Mouse (Mus musculus): Measurements from ENCODE around the gene Spink8. TPM values are rescaled to one million over a fixed set of nuclear protein-coding genes. Genes with fewer than 3 reads are reported as not detected.
A peak's percentile ranks its signal among the peaks of the same experiment; 100 is the strongest.

The Spink8 gene
- polyA plus RNA-seq, 1 experiment from 2014 or later: not detected

DNA sequence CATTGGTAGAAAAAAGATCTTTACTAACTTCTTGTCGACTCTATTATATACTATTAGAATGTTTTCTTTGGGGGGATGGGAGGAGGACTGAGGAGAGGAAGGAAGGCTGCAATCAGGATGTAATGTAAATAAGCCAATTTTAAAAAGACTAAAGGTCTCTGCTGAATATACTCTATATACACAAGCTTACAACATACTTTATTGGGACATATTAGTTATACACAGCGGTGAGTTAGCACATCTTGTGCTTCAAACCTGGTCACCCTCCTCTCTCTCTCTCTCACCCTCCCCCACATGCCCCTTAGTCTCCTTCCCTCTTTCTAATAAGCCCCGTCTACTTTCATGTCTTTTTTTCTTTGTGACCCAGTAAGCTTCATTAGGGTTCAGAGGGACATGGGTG, 4.2 kb upstream of the Spink8 start:
- Histone ChIP-seq H3K27me3 (ENCODE audit: control insufficient read depth, insufficient read depth, low read length) (no peaks in the 10 kb centered on the region), H3K4me2 (replicated peaks; ENCODE audit: low read depth, low read length) (no peak overlapping the region), H3K9ac (replicated peaks; ENCODE audit: low read depth, low read length) (no peak overlapping the region), H3K9me3 (ENCODE audit: control insufficient read depth, low read depth, low read length) (no peaks in the 10 kb centered on the region), H3K27ac (ENCODE audit: low read length) (no peak overlapping the region), H3K4me1 (ENCODE audit: control insufficient read depth, insufficient read depth, low read length) (no peaks in the 10 kb centered on the region), H3K36me3 (ENCODE audit: control insufficient read depth, insufficient read depth, low read length) (no peaks in the 10 kb centered on the region), H3K4me3 (ENCODE audit: low read depth, low read length) (no peak overlapping the region)
- 37% methylated on average over 3 of the region's 3 CpGs for WGBS
- no peak for ATAC-seq (ENCODE audit: insufficient number of reproducible peaks, insufficient read depth, low FRiP score, low read depth)

DNA sequence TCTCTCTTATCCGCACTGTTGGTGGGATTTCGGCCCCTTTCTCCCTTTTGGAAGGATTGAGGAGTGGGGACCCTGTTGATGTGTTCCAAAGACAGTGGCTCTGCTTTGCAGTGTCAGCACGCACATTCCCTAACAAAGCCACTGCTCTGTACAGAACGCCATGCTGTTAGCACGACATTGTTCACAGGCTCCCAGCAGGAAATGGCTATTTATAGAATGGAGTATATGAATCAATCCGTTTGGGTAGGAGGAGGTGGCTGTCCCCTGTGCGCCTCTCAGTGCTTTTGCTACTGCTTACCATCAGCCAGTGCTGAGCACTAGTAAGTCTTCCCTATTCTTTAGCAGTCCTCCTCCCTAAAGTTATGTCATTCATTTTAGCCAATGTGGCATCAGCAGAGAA, 1.3 kb downstream of the Spink8 start:
- no peak overlapping the region for H3K9ac ChIP-seq (replicated peaks; ENCODE audit: low read depth, low read length)
- H3K9me3 ChIP-seq (ENCODE audit: control insufficient read depth, low read depth, low read length): no peaks in the 10 kb centered on the region
- no peak overlapping the region for H3K4me2 ChIP-seq (replicated peaks; ENCODE audit: low read depth, low read length)
- no peaks in the 10 kb centered on the region for H3K4me1 ChIP-seq (ENCODE audit: control insufficient read depth, insufficient read depth, low read length)
- no peak overlapping the region for H3K4me3 ChIP-seq (ENCODE audit: low read depth, low read length)
- H3K36me3 ChIP-seq (ENCODE audit: control insufficient read depth, insufficient read depth, low read length): no peaks in the 10 kb centered on the region
- H3K27ac ChIP-seq (ENCODE audit: low read length): no peak overlapping the region
- 50% methylated on average over 7 of the region's 7 CpGs for WGBS
- no peaks in the 10 kb centered on the region for H3K27me3 ChIP-seq (ENCODE audit: control insufficient read depth, insufficient read depth, low read length)
- no peak for ATAC-seq (ENCODE audit: insufficient number of reproducible peaks, insufficient read depth, low FRiP score, low read depth)

DNA sequence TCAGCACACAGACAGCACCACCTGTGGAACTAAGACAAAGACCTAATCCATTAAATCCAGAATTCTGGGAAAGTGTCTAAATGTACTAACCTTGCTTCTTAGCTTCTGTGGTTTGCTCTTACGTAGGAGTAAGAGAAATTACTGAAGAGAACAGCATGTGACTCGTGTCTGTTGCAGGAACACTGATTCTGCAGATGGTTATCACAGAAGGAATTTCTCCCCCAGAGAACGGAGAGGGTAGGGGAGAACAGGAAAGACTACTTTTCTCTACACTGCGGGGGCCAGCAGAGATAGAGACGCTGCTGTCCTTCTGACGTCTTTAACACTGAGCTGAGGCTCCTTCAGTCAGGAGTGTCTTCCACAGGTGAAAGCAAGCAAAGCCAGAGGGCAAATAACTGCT, 4.3 kb downstream of the Spink8 start:
- Histone ChIP-seq H3K4me2 (replicated peaks; ENCODE audit: low read depth, low read length) (no peak overlapping the region), H3K27me3 (ENCODE audit: control insufficient read depth, insufficient read depth, low read length) (no peaks in the 10 kb centered on the region), H3K9ac (replicated peaks; ENCODE audit: low read depth, low read length) (no peak overlapping the region), H3K36me3 (ENCODE audit: control insufficient read depth, insufficient read depth, low read length) (no peaks in the 10 kb centered on the region), H3K4me3 (ENCODE audit: low read depth, low read length) (no peak overlapping the region), H3K9me3 (ENCODE audit: control insufficient read depth, low read depth, low read length) (no peaks in the 10 kb centered on the region), H3K4me1 (ENCODE audit: control insufficient read depth, insufficient read depth, low read length) (no peaks in the 10 kb centered on the region), H3K27ac (ENCODE audit: low read length) (no peak overlapping the region)
- 40% methylated on average over 6 of the region's 6 CpGs for WGBS
- no peak for ATAC-seq (ENCODE audit: insufficient number of reproducible peaks, insufficient read depth, low FRiP score, low read depth)

DNA sequence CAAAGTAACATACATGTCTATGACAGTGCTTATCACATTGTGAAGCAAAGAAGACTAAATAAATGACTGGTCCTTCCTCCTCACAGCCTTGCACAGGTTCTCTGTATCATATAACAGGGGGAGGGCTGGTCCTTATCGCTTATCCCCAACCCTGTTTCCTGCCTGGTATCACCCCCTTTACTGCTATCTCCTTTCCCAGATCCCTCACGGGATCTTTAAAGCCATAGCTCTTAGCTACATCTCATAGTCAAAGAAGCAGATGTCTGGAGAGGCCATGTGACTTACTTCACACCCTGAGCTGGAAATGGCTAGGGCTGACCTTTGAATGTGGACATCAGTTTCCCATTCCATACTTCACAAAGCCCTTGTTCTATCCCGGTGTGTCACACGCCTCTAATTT, 13.7 kb downstream of the Spink8 start:
- Histone ChIP-seq H3K4me3 (ENCODE audit: low read depth, low read length) (no peak overlapping the region), H3K4me1 (ENCODE audit: control insufficient read depth, insufficient read depth, low read length) (no peaks in the 10 kb centered on the region), H3K27me3 (ENCODE audit: control insufficient read depth, insufficient read depth, low read length) (no peaks in the 10 kb centered on the region), H3K4me2 (replicated peaks; ENCODE audit: low read depth, low read length) (no peak overlapping the region), H3K36me3 (ENCODE audit: control insufficient read depth, insufficient read depth, low read length) (no peaks in the 10 kb centered on the region), H3K9me3 (ENCODE audit: control insufficient read depth, low read depth, low read length) (no peaks in the 10 kb centered on the region), H3K27ac (ENCODE audit: low read length) (no peak overlapping the region), H3K9ac (replicated peaks; ENCODE audit: low read depth, low read length) (no peak overlapping the region)
- 64% methylated on average over 4 of the region's 4 CpGs for WGBS
- no peak for ATAC-seq (ENCODE audit: insufficient number of reproducible peaks, insufficient read depth, low FRiP score, low read depth)

DNA sequence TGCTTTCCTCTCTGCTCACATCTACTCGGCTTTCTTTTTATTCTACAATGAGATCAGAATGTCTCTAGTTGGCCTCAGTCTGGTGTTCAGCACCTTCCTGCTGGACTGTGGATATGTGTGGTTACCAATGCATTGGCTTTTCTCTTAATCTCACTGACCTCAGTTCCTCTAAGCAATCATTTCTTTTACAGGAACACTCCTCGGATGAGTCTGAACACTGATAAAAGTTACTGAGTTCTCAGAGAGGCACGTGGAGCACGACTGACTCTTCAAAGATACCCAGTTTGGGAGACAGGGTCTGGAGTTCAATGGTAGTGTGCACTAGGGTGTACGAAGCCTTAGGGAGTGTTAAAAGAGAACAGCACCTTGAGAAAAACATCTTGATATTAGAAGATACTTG, 14.1 kb downstream of the Spink8 start:
- no peak overlapping the region for H3K27ac ChIP-seq (ENCODE audit: low read length)
- H3K9ac ChIP-seq (replicated peaks; ENCODE audit: low read depth, low read length): no peak overlapping the region
- no peak for ATAC-seq (ENCODE audit: insufficient number of reproducible peaks, insufficient read depth, low FRiP score, low read depth)
- H3K4me1 ChIP-seq (ENCODE audit: control insufficient read depth, insufficient read depth, low read length): no peaks in the 10 kb centered on the region
- no peaks in the 10 kb centered on the region for H3K36me3 ChIP-seq (ENCODE audit: control insufficient read depth, insufficient read depth, low read length)
- no peaks in the 10 kb centered on the region for H3K27me3 ChIP-seq (ENCODE audit: control insufficient read depth, insufficient read depth, low read length)
- H3K4me3 ChIP-seq (ENCODE audit: low read depth, low read length): no peak overlapping the region
- H3K4me2 ChIP-seq (replicated peaks; ENCODE audit: low read depth, low read length): no peak overlapping the region
- 72% methylated on average over 5 of the region's 5 CpGs for WGBS
- H3K9me3 ChIP-seq (ENCODE audit: control insufficient read depth, low read depth, low read length): no peaks in the 10 kb centered on the region

DNA sequence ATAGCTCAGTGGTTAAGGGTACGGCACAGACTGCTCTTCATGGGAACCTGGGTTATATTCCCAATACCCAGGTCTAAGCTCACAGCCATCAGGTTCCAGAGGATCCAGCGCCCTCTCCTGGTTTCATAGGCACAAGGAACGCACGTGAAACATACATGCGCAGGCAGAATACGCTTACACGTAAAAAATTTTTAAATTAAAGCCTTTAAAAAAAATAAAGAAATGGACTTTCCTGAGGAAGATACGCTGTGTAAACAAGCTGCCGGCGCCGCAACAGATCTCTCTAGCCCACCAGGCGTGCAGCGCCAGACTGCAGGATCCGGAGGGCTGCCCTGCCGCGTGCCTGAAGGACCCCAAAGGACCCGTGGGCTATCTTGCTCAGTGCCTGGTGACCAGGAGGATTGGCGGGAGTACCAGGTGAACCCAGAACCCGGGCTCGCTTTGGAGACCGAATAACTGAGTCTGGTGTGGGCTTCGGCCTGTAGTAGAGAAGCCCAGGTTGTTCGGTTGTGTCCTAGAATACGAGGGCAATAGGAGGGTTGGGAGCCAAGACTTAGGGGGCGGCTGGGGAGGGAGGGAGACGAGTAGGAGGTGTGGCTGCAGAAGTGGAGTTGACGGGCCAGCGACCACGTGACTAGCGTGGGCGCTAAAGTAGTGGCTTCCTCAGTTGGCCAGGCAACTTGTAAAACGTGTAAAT, 20.5 kb downstream of the Spink8 start, which contains the start of gene Nme6:
Gene Nme6, plus strand, starts transcription at position 359 of the 697 bp plus-strand sequence.
- WGBS: under 1% methylated on average over 32 of the region's 32 CpGs
- peak within 1 kb of the TSS; percentile 47 for H3K9ac ChIP-seq (replicated peaks; ENCODE audit: low read depth, low read length)
- H3K27ac ChIP-seq (ENCODE audit: low read length): no peak within 1 kb of the TSS; the same call in 1 of the 2 replicates
- H3K4me3 ChIP-seq (ENCODE audit: low read depth, low read length): peak within 1 kb of the TSS; percentile 34
- ATAC-seq (ENCODE audit: insufficient number of reproducible peaks, insufficient read depth, low FRiP score, low read depth): peak; percentile 96
- H3K9me3 ChIP-seq (ENCODE audit: control insufficient read depth, low read depth, low read length): no peaks in the 10 kb centered on the region
- peak within 1 kb of the TSS; percentile 82 for H3K4me2 ChIP-seq (replicated peaks; ENCODE audit: low read depth, low read length)
- no peaks in the 10 kb centered on the region; the same call in 1 of the 2 replicates for H3K36me3 ChIP-seq (ENCODE audit: control insufficient read depth, insufficient read depth, low read length)
- H3K4me1 ChIP-seq (ENCODE audit: control insufficient read depth, insufficient read depth, low read length): peaks cover 7% of the 10 kb centered on the region; the same call in 1 of the 2 replicates
- H3K27me3 ChIP-seq (ENCODE audit: control insufficient read depth, insufficient read depth, low read length): no peaks in the 10 kb centered on the region

DNA sequence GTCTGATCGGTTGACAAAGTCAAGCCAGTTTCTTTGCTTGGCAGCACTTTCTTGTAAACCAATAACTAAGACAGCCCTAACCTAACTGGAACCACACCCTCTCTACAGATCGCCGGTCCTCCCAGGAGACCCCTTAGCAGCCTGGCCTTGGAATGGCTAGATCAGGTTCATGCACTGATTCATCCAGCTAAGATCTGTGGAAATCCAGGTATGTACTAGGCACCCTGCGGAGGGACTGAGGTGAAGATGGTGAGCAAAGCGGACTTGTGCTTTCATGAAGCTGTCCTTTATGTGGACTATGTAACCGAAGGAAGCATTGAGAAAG, 21.0 kb downstream of the Spink8 start:
- Histone ChIP-seq H3K27ac (ENCODE audit: low read length) (no peak overlapping the region), H3K36me3 (ENCODE audit: control insufficient read depth, insufficient read depth, low read length) (no peaks in the 10 kb centered on the region; the same call in 1 of the 2 replicates), H3K4me2 (replicated peaks; ENCODE audit: low read depth, low read length) (peak overlapping the region; percentile 82), H3K4me3 (ENCODE audit: low read depth, low read length) (peak overlapping the region; percentile 34), H3K9ac (replicated peaks; ENCODE audit: low read depth, low read length) (peak overlapping the region; percentile 47; the same call in 1 of the 2 replicates), H3K9me3 (ENCODE audit: control insufficient read depth, low read depth, low read length) (no peaks in the 10 kb centered on the region), H3K4me1 (ENCODE audit: control insufficient read depth, insufficient read depth, low read length) (peaks cover 7% of the 10 kb centered on the region; the same call in 1 of the 2 replicates), H3K27me3 (ENCODE audit: control insufficient read depth, insufficient read depth, low read length) (no peaks in the 10 kb centered on the region)
- ATAC-seq (ENCODE audit: insufficient number of reproducible peaks, insufficient read depth, low FRiP score, low read depth): peak; percentile 56; the same call in 1 of the 2 replicates
- WGBS: 9% methylated on average over 6 of the region's 6 CpGs

DNA sequence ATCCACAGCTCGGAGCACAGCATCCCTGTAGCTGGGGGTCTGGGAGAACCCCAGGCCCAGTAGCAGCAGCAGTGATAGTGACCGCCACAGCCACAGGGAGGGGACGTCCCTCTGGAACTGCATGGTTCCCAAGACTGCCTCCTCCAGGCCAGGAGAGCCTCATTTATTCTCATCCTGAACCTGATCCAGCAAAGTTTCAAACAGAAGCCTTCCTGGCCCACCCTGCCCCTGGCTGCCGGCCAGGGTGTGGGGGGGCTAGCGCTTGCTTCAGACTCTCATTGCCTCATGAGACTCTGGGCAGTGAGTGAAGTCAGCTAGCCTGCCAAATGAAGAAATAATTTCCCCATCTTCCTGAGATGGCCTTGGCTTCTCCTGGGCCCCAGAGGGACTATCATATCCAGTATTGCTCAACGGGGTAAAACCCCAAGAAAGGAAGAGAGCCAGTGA, 37.3 kb downstream of the Spink8 start, which contains the start of gene Camp:
Gene Camp, minus strand, starts transcription at position 306 of the 447 bp plus-strand sequence.
- Histone ChIP-seq H3K27ac (ENCODE audit: low read length) (no peak within 1 kb of the TSS), H3K9me3 (ENCODE audit: control insufficient read depth, low read depth, low read length) (no peaks in the 10 kb centered on the region), H3K4me1 (ENCODE audit: control insufficient read depth, insufficient read depth, low read length) (no peaks in the 10 kb centered on the region), H3K4me3 (ENCODE audit: low read depth, low read length) (no peak within 1 kb of the TSS), H3K36me3 (ENCODE audit: control insufficient read depth, insufficient read depth, low read length) (no peaks in the 10 kb centered on the region), H3K27me3 (ENCODE audit: control insufficient read depth, insufficient read depth, low read length) (no peaks in the 10 kb centered on the region), H3K9ac (replicated peaks; ENCODE audit: low read depth, low read length) (no peak within 1 kb of the TSS), H3K4me2 (replicated peaks; ENCODE audit: low read depth, low read length) (no peak within 1 kb of the TSS)
- WGBS: 59% methylated on average over 6 of the region's 6 CpGs
- no peak for ATAC-seq (ENCODE audit: insufficient number of reproducible peaks, insufficient read depth, low FRiP score, low read depth)

DNA sequence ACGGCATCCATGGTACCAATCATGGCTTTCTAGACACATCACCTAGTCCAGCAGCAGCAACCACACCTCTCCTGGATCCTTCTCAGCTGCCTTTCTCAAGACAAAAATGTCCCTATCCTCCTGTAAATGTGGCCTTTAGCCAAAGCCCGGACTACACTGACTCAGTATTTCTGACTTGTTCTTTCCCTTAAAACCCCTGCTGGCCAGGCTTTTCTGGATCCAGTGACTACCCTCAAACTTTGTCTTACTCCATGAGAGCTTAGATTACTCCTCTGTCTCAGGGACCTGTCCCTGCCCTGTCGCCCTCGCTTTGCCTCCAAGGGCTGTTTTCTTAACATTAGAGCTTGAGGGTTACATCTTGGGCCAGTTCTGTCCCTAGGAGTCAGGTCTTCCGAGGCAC, 38.0 kb downstream of the Spink8 start:
- 89% methylated on average over 5 of the region's 5 CpGs for WGBS

More for the DNA sequence above, 38.0 kb downstream of the Spink8 start:
- ATAC-seq (ENCODE audit: insufficient number of reproducible peaks, insufficient read depth, low FRiP score, low read depth): no peak
- no peak overlapping the region for H3K4me2 ChIP-seq (replicated peaks; ENCODE audit: low read depth, low read length)
- no peaks in the 10 kb centered on the region for H3K4me1 ChIP-seq (ENCODE audit: control insufficient read depth, insufficient read depth, low read length)
- H3K36me3 ChIP-seq (ENCODE audit: control insufficient read depth, insufficient read depth, low read length): no peaks in the 10 kb centered on the region
- H3K9me3 ChIP-seq (ENCODE audit: control insufficient read depth, low read depth, low read length): no peaks in the 10 kb centered on the region
- H3K9ac ChIP-seq (replicated peaks; ENCODE audit: low read depth, low read length): no peak overlapping the region
- no peak overlapping the region for H3K4me3 ChIP-seq (ENCODE audit: low read depth, low read length)
- H3K27ac ChIP-seq (ENCODE audit: low read length): no peak overlapping the region
- no peaks in the 10 kb centered on the region for H3K27me3 ChIP-seq (ENCODE audit: control insufficient read depth, insufficient read depth, low read length)

Data from stomach, embryonic 14.5 days (tissue).